Mouse (Mus musculus) liver, embryonic 12.5 days (tissue): ENCODE data around the gene 9530077C05Rik. TPM values are rescaled to one million over a fixed set of nuclear protein-coding genes. Genes with fewer than 3 reads are reported as not detected.

Source experiments
- polyA plus RNA-seq: library from polyadenylated mRNA; unstranded; fragments of >200 nt; fragmentation: Nextera tagmentation; extraction: Ambion mirVana; gene quantifications from 2 replicates; pipeline ENCODE4 v1.2.1, GENCODE M21; 2016

The 9530077C05Rik gene
- polyA plus RNA-seq, 1 experiment from 2014 or later, result 2.1 TPM

Other genes starting within 250 kb of the 9530077C05Rik start
- 0.07 and 0.14 TPM in 2 replicates for gene Zfp872, start 223.4 kb upstream of the 9530077C05Rik start, polyA plus RNA-seq
- gene Zfp809, start 185.8 kb upstream of the 9530077C05Rik start, polyA plus RNA-seq, result 11.7 and 12.3 TPM in 2 replicates
- gene Zfp599, start 151.6 kb upstream of the 9530077C05Rik start, polyA plus RNA-seq, result 2.2 and 2.3 TPM in 2 replicates
- 4.9 and 5.0 TPM in 2 replicates for gene Zfp810, start 103.9 kb upstream of the 9530077C05Rik start, polyA plus RNA-seq
- 35.2 and 35.3 TPM in 2 replicates for gene Anln, start 22.3 kb upstream of the 9530077C05Rik start, polyA plus RNA-seq
- gene Gm17545, start 42.8 kb downstream of the 9530077C05Rik start, polyA plus RNA-seq, result not detected in 2 replicates
- 55.7 and 56.0 TPM in 2 replicates for gene Rp9, start 58.2 kb downstream of the 9530077C05Rik start, polyA plus RNA-seq
- gene Bbs9, start 64.2 kb downstream of the 9530077C05Rik start, polyA plus RNA-seq, result 4.8 and 5.4 TPM in 2 replicates